Mouse (Mus musculus) adrenal gland, postnatal 14 days (tissue): ENCODE measurements around the gene Pbp2. TPM values are rescaled to one million over a fixed set of nuclear protein-coding genes. Genes with fewer than 3 reads are reported as not detected.

ENCODE experiments used
- DNase-seq: peaks from one replicate; pipeline ENCODE4 v3.0.0; 2021; ENCODE audit warnings: mixed read lengths
- total RNA-seq: library from RNA; stranded (reverse); gene quantifications from 2 replicates; pipeline ENCODE4 v1.2.3, GENCODE M21; 2021

Gene Pbp2
- total RNA-seq, 1 experiment from 2014 or later: not detected

GRCm38 (mm10) chr6:135300469-135300868 lies 9.7 kb downstream of the Pbp2 start:
- DNase-seq: no peak

- DNase-seq: no peak
Observed at GRCm38 (mm10) chr6:135299024-135299550, 11.1 kb downstream of the Pbp2 start.

DNA sequence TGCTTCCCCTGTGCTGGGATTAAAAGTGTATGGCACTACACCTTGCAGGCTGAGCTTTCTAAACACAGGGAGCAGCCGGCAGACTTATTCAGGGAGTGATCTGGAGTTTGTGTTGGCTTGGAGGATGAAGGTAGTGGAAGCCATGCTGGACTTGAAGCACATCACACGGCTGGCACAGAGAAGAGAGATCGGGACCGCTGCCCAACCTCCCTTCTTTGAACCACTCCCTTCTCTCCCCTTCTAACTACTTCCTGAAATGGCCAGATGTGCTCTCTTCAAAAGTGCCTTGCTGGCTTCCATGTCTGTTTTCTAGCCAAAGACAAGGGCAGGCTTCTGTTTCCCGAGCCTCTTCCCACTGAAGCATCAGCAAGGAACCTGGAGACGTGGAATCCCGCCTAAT lies 12.6 kb downstream of the Pbp2 start:
- no peak for DNase-seq

GRCm38 (mm10) chr6:135296267-135296666 lies 13.9 kb downstream of the Pbp2 start:
- DNase-seq: peak; percentile 15

DNA sequence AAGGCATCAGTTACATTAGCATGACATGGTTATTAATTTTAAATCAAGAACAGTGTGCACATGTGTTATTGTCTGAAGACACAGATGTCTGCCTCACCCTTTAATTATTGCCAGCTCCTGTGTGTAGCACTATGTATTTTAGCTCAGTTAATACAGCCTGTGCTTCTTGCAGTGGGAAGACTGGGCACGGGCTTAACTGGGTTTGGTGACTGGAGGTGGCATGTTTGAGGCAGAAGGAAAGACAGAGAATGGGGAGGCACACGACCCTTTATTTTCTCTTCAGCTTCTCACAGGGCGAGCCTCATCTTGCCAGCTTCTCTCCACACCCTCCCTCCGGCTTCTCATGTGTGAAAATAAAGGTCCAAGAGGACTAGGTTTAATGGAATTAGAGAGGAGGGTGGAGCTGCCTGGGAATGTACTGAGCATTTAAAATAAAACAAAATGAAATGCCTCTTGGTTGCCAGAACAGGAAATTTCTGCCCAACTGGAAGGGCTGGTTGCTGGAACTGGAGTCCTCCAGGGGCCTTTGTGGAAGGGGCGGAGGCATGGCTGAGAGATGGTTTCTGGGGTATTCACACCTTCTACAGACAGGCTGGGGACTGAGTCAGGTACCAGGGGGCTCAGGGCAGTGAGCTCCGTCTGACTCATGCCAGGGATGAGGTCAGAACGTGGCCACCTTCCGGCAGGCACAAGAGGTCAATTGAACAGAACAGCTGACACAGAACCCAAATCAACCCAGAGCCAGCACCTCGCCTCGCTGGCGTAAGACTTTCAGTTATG lies 14.9 kb downstream of the Pbp2 start:
- peak; percentile 27 for DNase-seq

DNA sequence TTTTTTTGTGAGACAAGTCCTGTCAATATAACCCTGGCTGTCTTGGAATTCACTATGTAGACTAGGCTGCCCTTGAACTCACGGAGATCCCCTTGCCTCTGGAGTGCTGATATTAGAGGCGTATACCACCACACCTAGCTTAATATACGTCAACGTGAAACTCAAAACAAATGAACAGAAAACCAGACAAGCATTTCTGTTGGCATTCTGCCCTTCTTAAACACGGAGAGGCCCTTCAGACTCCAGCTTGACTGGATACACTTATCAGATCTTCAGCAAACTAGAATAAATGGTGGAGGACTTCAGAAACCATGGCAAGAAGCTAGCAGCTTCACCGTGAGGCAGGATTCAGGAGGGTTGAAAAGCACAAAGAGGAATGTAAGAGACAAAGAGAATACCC lies 16.1 kb downstream of the Pbp2 start:
- DNase-seq: no peak

- DNase-seq: peak; percentile 49
Observed at GRCm38 (mm10) chr6:135292391-135292790, 17.8 kb downstream of the Pbp2 start.

DNA sequence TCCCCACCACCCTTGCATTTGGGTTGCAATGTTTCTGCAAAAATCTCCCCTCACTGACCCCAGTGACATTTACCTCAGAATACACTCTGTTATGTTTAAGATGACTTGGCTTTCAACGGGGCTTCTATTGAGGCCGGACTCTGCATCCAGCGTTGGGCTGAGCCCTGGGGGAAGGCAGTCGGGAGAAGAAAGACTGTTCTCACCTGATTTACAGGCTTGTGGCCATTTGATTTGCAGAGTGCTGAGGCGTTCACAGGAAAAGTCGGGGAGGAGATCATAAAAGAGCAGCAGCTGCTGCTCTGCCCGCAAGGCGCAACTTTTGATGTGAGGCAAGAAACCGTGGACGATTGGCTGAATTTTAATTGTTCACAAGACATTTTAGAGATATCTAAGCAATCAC lies 30.3 kb downstream of the Pbp2 start:
- DNase-seq: no peak

DNA sequence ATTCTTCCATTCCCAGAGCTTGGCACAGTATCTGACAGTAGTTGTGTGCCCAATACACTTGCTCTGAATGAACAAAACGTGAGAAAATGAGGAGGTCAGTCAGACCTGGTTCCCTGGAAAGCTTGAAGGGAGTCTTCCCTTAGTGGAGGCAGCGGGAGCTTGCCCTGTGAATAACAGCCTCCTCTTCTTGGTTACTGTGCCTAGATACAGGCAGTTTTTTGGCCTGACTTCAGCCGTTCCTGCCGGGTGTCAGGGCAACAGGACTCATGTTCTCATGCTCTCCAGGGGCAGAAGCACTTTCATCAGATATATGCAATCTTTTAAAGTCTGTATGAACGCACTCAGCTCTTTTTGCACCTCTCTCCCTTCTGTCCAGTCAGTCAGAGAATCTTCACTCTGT lies 30.9 kb downstream of the Pbp2 start:
- DNase-seq: no peak

GRCm38 (mm10) chr6:135278302-135278701 lies 31.9 kb downstream of the Pbp2 start:
- DNase-seq: no peak

- no peak for DNase-seq
Observed at GRCm38 (mm10) chr6:135276474-135277295, 33.5 kb downstream of the Pbp2 start.

GRCm38 (mm10) chr6:135275231-135275630 lies 35.0 kb downstream of the Pbp2 start:
- DNase-seq: no peak

DNA sequence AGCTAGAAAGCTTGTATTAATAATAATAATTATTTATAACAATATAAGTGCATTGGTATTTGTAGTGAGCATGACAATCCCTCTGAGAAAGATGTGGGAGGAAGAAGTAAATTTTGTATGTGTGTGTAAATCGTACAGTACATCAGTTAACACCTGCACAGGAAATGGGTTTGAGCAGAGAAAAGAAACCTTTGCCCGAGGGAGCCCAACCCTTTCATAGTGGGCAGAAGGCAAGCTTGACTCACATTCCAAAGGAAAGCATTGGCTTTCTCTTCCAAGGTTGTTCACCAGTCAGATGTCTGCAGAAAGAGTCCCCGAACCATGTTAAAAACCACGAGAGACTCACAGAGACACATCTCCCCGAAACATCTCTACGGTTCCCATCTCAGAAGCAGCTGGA lies 37.1 kb downstream of the Pbp2 start:
- no peak for DNase-seq

GRCm38 (mm10) chr6:135271761-135272160 lies 38.4 kb downstream of the Pbp2 start:
- DNase-seq: no peak

- DNase-seq: no peak
Observed at GRCm38 (mm10) chr6:135269626-135270025, 40.6 kb downstream of the Pbp2 start.

DNA sequence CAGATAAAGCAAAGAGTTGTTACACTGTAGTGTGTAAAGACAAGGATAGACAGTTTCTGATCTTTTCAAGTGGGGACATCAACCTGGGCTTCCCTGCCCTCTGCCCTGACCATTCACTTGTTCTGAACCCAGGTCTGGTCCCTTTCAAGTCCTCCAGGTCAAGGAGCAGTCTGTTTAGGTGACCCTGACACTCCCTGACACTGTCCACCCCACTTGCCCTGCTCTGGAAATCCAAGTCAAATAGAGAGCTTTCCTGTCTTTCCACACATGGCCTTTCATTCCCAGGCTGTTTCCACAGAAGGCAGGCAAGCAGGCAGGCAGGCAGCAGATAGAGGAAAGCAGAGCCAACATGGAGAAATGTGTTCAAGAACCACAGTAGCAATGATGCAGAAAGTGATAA lies 41.8 kb downstream of the Pbp2 start:
- no peak for DNase-seq

DNA sequence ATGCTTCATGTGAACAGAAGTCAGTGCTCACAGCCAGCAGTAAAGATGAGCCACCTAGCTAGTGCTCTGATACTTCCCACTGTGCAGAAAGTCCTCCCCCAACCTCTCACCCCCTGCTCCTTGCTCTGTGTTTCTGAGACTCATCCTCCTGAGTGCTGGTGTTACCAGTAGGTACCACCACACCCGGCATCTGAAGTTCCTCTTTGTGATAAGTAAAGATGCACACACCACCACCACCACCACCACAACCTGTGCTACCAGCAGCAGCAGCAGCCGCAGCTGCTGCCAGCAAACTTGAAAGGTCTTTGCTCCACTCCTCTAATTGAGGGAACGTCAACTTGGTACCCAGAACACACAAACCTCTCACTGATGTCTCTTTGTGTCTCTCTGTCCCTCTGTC lies 43.0 kb downstream of the Pbp2 start:
- no peak for DNase-seq

DNA sequence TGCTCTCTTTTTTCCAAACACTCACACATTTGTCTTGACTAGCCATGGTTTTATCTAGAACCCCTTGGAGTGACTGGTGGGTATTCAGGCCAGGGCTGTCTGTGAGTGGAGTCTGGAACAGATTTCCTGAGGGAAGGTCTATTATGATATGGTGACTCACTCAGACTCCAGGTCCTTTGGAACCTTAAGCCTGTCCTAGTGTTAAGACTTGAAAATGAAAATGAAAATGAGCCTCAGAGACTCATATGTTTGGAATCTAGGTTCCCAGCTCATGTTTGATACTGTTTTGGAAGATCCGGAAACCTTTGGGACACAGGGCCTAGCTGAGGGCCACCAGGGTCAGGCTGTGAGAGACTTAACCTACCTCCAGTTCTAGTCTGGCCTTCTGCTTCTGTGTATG lies 44.1 kb downstream of the Pbp2 start:
- DNase-seq: no peak

DNA sequence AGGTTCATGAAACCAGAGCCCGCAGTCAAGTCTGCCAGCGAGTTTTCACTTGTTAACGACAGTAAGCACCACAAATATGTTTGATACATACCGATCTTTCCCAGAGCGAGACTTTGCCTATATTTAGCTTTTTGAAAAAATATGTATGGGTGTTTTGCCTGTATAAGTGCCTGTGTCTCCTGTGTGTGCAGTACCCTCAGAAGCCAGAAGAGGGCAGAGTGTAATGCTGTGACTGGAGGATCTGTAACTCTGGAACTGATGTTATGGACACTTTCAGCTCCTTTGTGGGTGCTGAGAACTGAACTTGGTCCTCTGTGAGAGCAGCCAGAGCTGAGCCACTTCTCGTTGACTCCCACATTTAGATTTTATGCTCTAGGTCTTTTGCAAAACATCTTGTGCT lies 46.1 kb downstream of the Pbp2 start:
- DNase-seq: no peak

DNA sequence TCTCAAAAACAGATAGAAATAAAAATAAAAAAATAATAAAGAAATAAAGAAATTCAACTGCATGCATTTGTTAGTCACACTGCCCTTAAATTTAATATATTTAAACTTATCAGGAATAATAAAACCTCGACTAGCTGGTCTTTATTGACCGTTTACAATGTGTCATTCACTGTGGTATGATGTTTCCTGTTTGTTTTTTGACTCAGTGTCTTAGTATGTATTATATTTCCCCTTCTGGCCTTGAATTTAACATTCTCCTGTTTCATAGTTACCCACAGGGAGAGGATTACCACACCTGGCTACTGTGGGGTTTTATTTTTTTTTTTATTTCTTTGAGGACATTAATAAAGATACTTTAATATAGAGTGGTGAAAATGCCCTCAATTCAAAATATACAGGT lies 47.6 kb downstream of the Pbp2 start:
- DNase-seq: no peak

- DNase-seq: no peak
Observed at GRCm38 (mm10) chr6:135261124-135261523, 49.1 kb downstream of the Pbp2 start.

DNA sequence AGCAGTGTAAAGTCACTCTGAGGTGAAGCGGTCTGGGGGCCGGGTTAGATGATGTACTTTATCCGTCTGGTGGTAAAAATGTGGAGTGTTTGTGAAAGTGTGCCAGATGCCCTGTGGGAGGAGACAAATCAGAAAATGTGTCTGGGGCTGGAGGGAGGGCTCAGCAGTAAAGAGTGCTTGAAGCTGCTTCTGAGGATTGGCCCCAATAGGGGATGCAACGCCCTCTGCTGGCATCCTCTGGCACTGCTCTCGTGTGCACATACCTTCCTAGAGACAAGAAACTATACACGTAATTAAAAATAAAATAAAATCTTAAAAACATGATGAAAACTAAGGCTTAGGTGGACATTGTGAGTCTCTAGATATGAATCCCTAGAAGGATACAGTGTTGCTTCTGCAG lies 49.8 kb downstream of the Pbp2 start:
- no peak for DNase-seq
